Mouse (Mus musculus): ENCODE data around the gene Otud7b. TPM values are rescaled to one million over a fixed set of nuclear protein-coding genes. Genes with fewer than 3 reads are reported as not detected.

Otud7b gene
- 10 to 100 TPM; 54.6 to 58.3 TPM for total RNA-seq (2021)
- long read RNA-seq, experiment 1, full-length matches to known transcripts, result 3 of 20 reads
- long read RNA-seq, experiment 1, partial matches to known transcripts, result 4 of 20 reads
- long read RNA-seq, experiment 1, other reads (novel, unspliced or antisense), result 13 of 20 reads
- long read RNA-seq, experiment 2, full-length matches to known transcripts, result 2 of 26 reads
- long read RNA-seq, experiment 2, partial matches to known transcripts, result 10 of 26 reads
- long read RNA-seq, experiment 2, other reads (novel, unspliced or antisense), result 14 of 26 reads

DNA sequence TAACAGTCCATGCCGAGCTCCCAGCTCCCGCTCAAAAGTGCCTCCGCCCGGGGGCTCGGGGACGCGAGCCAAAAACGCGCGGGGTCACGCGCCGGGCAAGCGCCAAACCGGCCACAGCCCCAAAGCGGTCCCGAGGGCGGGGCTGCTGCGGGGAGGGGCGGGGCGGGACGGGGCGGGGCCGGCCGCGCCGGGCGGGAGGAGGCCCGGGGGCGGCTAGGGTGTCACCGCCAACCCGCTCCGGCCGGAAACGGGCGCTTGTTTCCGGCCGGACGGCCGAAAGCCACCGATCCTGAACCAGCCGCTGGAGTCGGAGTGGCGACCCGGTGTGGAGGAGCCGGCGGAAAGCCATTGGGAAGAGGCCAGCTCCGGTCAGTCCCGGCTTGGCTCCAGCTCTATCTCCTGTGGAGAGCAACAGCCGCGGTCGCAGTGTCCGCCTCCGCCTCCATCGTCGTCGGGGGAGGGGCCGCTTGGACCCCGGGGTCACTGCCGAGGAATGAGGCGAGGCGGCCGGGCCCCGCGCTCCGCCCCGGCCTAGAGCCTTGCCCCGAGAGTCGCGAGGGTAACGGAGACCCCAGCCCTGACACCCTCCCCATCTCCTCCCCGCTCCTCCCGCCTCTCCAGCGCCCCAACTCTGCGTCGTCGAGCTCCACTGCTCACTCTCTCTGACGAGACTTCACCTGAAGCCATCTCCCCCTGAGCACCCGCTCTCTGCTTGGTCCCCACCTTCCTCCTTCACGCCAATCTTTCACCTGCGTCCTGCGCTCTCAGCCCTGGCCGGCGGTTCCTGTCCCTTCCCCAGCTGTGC lies at the start of gene Otud7b:
Gene Otud7b (plus strand): TSS at position 267 of the 805 bp plus-strand sequence.
- intact Hi-C loops (cut with DNase I), result loop anchor here (5.0 kb wide), 1 partner anchor 33 kb away; no protein-coding TSS in a partner anchor
- peak within 1 kb of the TSS; percentile 99 for H3K27ac ChIP-seq
- DNase-seq, result peak; percentile 94
- 0 out of 2 replicates have a peak, but pooled peaks have one; percentile 3 for TF ChIP-seq CTCF (IDR thresholded peaks at IDR 0.05)
- H3K4me3 ChIP-seq, result peak within 1 kb of the TSS; percentile 92

DNA sequence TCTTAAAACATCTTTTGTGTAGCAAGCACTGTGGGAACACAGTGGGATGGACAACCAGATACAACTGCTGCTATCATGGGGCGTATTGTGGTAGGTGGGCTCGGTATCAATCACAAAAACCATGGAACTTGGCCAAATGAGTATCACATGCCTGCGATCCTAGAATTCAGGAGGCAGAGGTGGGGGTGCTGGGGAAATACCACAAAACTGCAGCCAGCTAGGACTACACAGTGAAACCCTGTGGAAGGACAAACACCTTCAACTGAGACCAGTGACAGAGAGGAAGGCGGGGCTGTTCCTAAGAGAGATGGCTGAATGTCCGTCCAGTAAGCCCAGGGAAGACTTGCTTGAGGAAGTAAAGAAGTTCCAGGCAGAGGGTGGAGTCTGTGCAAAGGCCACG lies 49.0 kb upstream of the Otud7b start:
- intact Hi-C loops (cut with DNase I), result no loop called here
- TF ChIP-seq CTCF (IDR thresholded peaks at IDR 0.05), result no peak

DNA sequence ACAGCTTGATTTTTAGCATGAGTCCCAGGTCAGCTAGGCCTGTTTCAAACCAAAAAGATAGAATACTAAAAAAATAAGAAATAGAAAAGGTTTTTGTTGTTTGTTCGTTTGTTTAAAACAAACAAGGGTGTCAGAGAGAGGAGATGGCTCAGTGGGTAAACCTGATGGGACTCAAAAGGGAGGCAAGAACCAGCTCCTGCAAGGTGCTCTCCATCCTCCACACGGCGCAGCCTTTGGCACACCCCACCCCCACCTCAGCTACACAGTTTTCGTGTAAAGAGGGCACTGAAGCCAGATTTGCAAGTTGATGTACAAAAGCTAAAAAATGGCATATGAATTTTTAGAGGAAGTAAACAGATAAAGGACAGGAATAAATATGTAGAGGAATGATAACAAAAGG lies 48.3 kb upstream of the Otud7b start:
- TF ChIP-seq CTCF (IDR thresholded peaks at IDR 0.05), result no peak
- intact Hi-C loops (cut with DNase I), result no loop called here

More for the DNA sequence above, 49.0 kb upstream of the Otud7b start:
- DNase-seq, result no peak
- no peak overlapping the region for H3K27ac ChIP-seq
- H3K4me3 ChIP-seq, result no peak overlapping the region

DNA sequence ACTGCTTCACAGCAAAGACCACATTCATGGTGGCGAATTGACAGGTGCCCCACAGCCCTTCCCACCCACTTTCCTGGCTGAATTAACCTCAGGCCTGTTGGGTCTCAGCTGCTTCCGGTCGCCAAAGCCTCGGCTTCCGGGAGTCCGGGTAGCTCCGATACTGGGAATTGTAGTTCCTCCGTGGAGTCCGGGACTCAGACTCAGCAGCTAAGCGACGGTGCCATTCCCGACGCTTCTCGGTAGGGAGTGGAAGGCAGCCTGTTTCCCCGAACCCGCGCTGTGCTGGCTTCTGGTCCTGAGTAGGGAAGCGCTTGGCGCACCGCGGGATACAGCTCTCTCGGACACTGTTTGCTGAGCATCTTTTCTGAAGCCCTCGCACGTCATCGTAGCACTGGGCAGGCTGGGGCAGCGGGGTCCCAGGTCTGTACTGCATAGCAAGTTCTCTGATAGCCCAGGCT lies 46.6 kb upstream of the Otud7b start:
- peak; percentile 90 for DNase-seq
- Histone ChIP-seq H3K4me3 (peak overlapping the region; percentile 87), H3K27ac (peak overlapping the region; percentile 84)
- intact Hi-C loops (cut with DNase I), result no loop called here
- TF ChIP-seq CTCF (IDR thresholded peaks at IDR 0.05), result no peak

More for the DNA sequence above, 48.3 kb upstream of the Otud7b start:
- no peak for DNase-seq
- Histone ChIP-seq H3K4me3 (no peak overlapping the region), H3K27ac (no peak overlapping the region)

DNA sequence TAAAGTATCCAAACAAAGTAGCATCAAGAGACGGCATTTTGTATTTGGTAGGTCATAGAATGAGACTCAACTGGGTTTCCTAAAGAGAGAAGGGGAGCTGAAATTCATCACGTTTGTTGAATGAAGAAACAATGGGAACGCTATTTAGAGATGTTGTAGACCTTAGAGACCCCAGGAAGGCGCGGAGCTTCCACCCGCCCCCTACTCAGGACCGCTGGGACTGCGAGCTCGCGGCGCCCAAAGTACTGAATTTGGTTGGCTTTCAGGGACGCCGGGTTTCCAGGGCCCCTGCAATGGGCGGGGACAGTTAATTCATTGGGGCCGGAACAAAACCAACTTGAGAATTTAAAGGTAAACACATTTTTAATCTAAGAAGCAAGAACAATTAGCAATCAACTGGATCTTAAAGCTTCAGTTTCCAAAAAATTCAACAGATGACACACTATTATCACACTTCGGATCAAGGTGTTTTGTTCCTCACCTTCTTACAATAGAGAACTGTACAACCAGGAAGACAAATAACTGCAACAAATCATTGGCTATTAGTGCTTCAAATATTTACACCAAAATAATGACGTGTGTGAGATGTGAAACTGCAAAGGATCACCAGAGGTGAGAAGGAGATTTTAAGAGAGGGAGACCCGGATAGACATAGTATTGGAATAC lies 46.0 kb upstream of the Otud7b start, which contains the start of gene Vps45:
Gene Vps45 (minus strand): TSS at position 236 of the 666 bp plus-strand sequence.
- no peak for TF ChIP-seq CTCF (IDR thresholded peaks at IDR 0.05)
- intact Hi-C loops (cut with DNase I), result no loop called here
- peak; percentile 68 for DNase-seq
- peak within 1 kb of the TSS; percentile 84 for H3K27ac ChIP-seq
- H3K4me3 ChIP-seq, result peak within 1 kb of the TSS; percentile 87

DNA sequence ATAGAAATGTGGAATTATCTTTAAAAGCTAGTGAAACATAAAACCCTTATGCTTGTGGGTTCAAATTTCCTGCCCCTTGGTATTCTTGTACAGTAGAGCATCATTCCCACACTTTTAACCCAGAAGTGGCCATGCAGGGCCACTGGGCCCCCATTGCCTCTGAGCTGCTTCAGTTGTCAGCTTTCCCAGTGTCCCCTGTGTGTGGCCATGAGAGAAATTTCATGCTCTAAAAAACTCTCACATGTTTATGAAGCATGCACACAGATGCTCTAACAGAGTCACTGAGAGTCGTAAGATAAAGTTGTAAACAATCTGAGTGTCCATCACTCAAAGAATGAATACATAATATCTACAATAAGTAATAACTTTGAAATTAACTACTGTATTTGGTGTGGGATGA lies 44.2 kb upstream of the Otud7b start:
- intact Hi-C loops (cut with DNase I), result no loop called here
- Histone ChIP-seq H3K27ac (no peak overlapping the region), H3K4me3 (no peak overlapping the region)
- TF ChIP-seq CTCF (IDR thresholded peaks at IDR 0.05), result no peak
- no peak for DNase-seq

DNA sequence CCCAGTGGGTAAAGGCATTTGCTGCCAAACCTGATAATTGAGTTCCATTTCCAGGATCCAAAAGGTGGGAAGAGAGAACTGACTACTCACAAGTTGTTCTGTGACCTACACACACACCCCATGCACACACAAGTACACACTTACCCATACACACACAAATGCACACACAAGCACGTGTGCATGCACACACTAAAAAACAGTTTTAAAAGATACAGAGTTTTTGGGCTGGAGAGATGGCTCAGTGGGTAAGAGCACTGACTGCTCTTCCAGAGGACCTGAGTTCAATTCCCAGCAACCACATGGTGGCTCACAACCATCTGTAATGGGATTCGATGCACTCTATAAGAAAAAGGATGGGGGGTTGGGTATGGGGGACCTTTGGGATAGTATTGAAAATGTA lies 41.0 kb upstream of the Otud7b start:
- no peak for DNase-seq
- intact Hi-C loops (cut with DNase I), result no loop called here
- H3K4me3 ChIP-seq, result no peak overlapping the region
- TF ChIP-seq CTCF (IDR thresholded peaks at IDR 0.05), result no peak
- no peak overlapping the region for H3K27ac ChIP-seq

DNA sequence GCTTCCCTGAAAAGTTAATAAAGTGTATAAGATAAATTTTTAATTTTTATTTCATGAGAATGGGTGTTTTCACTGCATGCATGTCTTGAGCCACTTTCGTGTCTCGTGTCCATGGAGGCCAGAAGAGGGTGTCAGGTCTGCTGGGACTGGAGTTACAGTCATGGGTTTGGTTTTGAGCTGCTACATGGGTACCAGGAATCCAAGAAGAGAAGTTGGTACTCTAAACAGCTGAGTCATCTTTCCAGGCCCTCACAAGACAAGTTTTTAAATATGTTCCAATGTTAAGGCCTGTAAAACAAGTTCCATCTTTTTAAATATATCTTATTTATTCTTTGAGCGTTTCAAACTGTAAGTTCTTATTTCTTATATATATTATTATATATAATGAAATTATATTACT lies 40.1 kb upstream of the Otud7b start:
- TF ChIP-seq CTCF (IDR thresholded peaks at IDR 0.05), result no peak
- H3K27ac ChIP-seq, result no peak overlapping the region
- intact Hi-C loops (cut with DNase I), result no loop called here
- H3K4me3 ChIP-seq, result no peak overlapping the region
- DNase-seq, result no peak

DNA sequence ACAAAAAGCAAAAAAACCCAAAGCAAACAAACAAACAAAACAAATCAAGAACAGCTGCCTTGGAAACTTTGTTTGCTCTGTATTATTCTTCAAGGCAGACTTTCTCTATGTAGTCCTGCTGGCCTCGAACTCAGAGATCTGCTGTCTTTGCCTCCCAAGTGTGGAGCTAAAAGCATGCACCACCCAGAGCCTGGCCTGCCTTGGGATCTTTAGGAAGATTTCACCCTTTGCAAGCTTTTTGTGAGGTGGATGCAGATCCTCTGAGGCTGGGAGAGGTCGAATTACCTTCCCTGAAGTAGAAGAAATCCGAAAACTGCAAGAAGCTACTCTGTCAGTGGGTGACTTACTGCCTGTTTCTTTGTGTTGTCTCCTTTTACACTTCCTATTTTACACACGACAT lies 39.2 kb upstream of the Otud7b start:
- Histone ChIP-seq H3K27ac (peak overlapping the region; percentile 76), H3K4me3 (peak overlapping the region; percentile 67)
- intact Hi-C loops (cut with DNase I), result loop anchor here (5.0 kb wide), 1 partner anchor 152 kb away; the partner anchor contains the start of genes Bola1 and Hist2h2ab
- DNase-seq, result no peak
- no peak for TF ChIP-seq CTCF (IDR thresholded peaks at IDR 0.05)

DNA sequence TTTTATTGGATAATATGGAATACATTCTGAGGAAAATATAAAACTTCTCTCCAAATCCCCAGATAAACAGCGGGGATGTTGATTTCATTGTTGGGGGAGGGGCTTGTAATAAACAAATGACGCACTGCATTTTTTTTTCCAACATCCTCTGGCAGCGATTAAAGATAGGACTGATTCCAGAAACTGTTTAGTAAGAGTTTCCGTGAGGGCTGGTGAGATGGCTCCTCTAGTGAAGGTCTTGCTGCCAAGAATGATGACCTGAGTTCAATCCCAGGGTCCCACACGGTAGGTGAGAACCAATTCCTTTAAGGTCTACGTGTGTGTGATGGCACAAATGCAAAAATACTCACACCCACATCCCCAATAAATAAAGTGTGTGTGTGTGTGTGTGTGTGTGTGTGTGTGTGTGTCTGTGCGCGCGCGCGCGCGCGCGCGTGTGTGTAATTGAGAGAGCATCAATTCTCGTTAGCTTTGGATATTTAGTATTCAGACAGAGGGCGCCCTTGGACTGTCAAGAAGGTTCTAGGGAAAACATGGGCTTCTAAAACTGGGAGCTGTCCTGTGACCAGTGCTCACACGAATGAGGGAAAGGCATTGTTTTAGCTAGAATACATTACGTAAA lies 38.5 kb upstream of the Otud7b start:
- intact Hi-C loops (cut with DNase I), result loop anchor here (2.0 to 5.0 kb wide), 2 partner anchors 81 to 151 kb away; partner anchors contain the start of genes Bola1 and Hist2h2ab
- Histone ChIP-seq H3K27ac (peak overlapping the region; percentile 76), H3K4me3 (peak overlapping the region; percentile 67)
- TF ChIP-seq CTCF (IDR thresholded peaks at IDR 0.05), result peak; percentile 62
- peak; percentile 55 for DNase-seq

DNA sequence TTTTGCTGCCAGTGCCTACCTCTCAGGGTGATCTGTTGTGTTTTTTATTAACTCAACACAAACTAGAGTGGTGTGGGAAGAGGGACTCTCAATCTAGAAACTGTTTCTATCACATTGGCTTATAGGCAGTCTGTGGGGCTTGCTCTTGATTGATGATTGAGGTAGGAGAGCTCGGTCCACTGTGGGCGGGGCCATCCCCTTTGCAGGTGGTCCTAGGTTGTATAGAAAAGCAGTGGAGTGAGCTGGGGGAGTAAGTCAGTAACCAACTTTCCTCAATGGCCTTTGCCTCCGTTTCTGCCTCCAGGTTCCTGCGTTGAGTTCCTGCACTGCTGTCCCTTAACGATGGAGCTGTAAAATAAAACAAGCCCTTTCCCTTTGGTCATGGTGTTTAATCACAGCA lies 37.6 kb upstream of the Otud7b start:
- intact Hi-C loops (cut with DNase I), result loop anchor here (2.0 to 5.0 kb wide), 2 partner anchors 80 to 151 kb away; partner anchors contain the start of genes Bola1 and Hist2h2ab
- no peak for DNase-seq
- Histone ChIP-seq H3K4me3 (no peak overlapping the region), H3K27ac (no peak overlapping the region)
- TF ChIP-seq CTCF (IDR thresholded peaks at IDR 0.05), result no peak

DNA sequence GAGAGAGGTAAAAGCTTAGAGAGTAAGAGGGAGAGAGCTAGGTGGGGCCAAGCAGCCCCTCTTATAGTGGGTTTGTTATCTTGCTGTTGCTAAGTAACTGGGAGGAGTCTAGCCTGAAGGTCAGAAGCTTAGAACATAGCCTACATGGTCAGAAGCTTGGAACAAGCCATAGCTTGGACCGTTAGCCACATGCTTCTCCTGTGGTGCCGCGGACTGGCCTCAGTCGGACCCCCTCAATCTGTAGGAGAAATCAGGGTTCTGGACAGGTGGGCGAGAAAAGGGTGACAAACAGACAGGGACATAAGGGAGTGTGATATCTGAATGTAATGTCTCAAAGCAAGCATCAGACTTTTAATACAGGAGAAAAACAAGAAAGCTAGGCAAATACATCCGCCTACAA lies 35.3 kb upstream of the Otud7b start:
- Histone ChIP-seq H3K4me3 (no peak overlapping the region), H3K27ac (no peak overlapping the region)
- intact Hi-C loops (cut with DNase I), result loop anchor here (5.0 kb wide), 1 partner anchor 148 kb away; the partner anchor contains the start of genes Bola1 and Hist2h2ab
- DNase-seq, result no peak
- no peak for TF ChIP-seq CTCF (IDR thresholded peaks at IDR 0.05)
